Mouse (Mus musculus): Measurements from ENCODE around the gene Gm20458. TPM values are rescaled to one million over a fixed set of nuclear protein-coding genes. Genes with fewer than 3 reads are reported as not detected.

The Gm20458 gene
- polyA plus RNA-seq (2014; fragmentation: Illumina TruSeq; extraction: RNeasy Lipid Tissue Mini Kit (QIAGEN cat#74804); ENCODE audit: low read depth, low replicate concordance), result not detected

GRCm38 (mm10) chr2:164460745-164461551 lies at the start of gene Gm20458:
Gene Gm20458 (plus strand): TSS chr2:164460967.

GRCm38 (mm10) chr2:164443460-164444000 lies 17.2 kb upstream of the Gm20458 start, which contains the start of gene Sdc4:
Gene Sdc4 (minus strand): TSS chr2:164443887.

GRCm38 (mm10) chr2:164456864-164457300 lies 3.9 kb upstream of the Gm20458 start, which contains the start of gene Sys1:
Gene Sys1 (plus strand): TSS chr2:164456964.

GRCm38 (mm10) chr2:164473624-164474023 lies 12.9 kb downstream of the Gm20458 start, which contains the start of gene Trp53tg5:
Gene Trp53tg5 (minus strand): TSS chr2:164473724.

GRCm38 (mm10) chr2:164485681-164486257 lies 25.0 kb downstream of the Gm20458 start, which contains the start of gene Dbndd2:
Gene Dbndd2 (plus strand): TSS chr2:164486106.

GRCm38 (mm10) chr2:164496847-164497690 lies 36.3 kb downstream of the Gm20458 start, which contains the start of gene Pigt:
Gene Pigt (plus strand): TSS chr2:164497520.

Other genes with a start within 250 kb of the Gm20458 start
- gene Wfdc15b, start 239.3 kb upstream of the Gm20458 start, polyA plus RNA-seq (2014; fragmentation: Illumina TruSeq; extraction: RNeasy Lipid Tissue Mini Kit (QIAGEN cat#74804); ENCODE audit: low read depth, low replicate concordance), result not detected
- not detected for gene Svs2, start 222.5 kb upstream of the Gm20458 start, polyA plus RNA-seq (2014; fragmentation: Illumina TruSeq; extraction: RNeasy Lipid Tissue Mini Kit (QIAGEN cat#74804); ENCODE audit: low read depth, low replicate concordance)
- not detected for gene Svs3b, start 204.3 kb upstream of the Gm20458 start, polyA plus RNA-seq (2014; fragmentation: Illumina TruSeq; extraction: RNeasy Lipid Tissue Mini Kit (QIAGEN cat#74804); ENCODE audit: low read depth, low replicate concordance)
- not detected for gene Svs4, start 182.5 kb upstream of the Gm20458 start, polyA plus RNA-seq (2014; fragmentation: Illumina TruSeq; extraction: RNeasy Lipid Tissue Mini Kit (QIAGEN cat#74804); ENCODE audit: low read depth, low replicate concordance)
- not detected for gene Svs3a, start 171.7 kb upstream of the Gm20458 start, polyA plus RNA-seq (2014; fragmentation: Illumina TruSeq; extraction: RNeasy Lipid Tissue Mini Kit (QIAGEN cat#74804); ENCODE audit: low read depth, low replicate concordance)
- not detected for gene Svs6, start 144.2 kb upstream of the Gm20458 start, polyA plus RNA-seq (2014; fragmentation: Illumina TruSeq; extraction: RNeasy Lipid Tissue Mini Kit (QIAGEN cat#74804); ENCODE audit: low read depth, low replicate concordance)
- gene Svs5, start 128.2 kb upstream of the Gm20458 start, polyA plus RNA-seq (2014; fragmentation: Illumina TruSeq; extraction: RNeasy Lipid Tissue Mini Kit (QIAGEN cat#74804); ENCODE audit: low read depth, low replicate concordance), result not detected
- gene Slpi, start 71.9 kb upstream of the Gm20458 start, polyA plus RNA-seq (2014; fragmentation: Illumina TruSeq; extraction: RNeasy Lipid Tissue Mini Kit (QIAGEN cat#74804); ENCODE audit: low read depth, low replicate concordance), result 0.79 TPM
- not detected for gene Rbpjl, start 57.8 kb upstream of the Gm20458 start, polyA plus RNA-seq (2014; fragmentation: Illumina TruSeq; extraction: RNeasy Lipid Tissue Mini Kit (QIAGEN cat#74804); ENCODE audit: low read depth, low replicate concordance)
- gene Matn4, start 55.8 kb upstream of the Gm20458 start, polyA plus RNA-seq (2014; fragmentation: Illumina TruSeq; extraction: RNeasy Lipid Tissue Mini Kit (QIAGEN cat#74804); ENCODE audit: low read depth, low replicate concordance), result 0.47 TPM
- 17.0 TPM for gene Sdc4, start 17.1 kb upstream of the Gm20458 start, polyA plus RNA-seq (2014; fragmentation: Illumina TruSeq; extraction: RNeasy Lipid Tissue Mini Kit (QIAGEN cat#74804); ENCODE audit: low read depth, low replicate concordance)
- 24.8 TPM for gene Sys1, start 4.0 kb upstream of the Gm20458 start, polyA plus RNA-seq (2014; fragmentation: Illumina TruSeq; extraction: RNeasy Lipid Tissue Mini Kit (QIAGEN cat#74804); ENCODE audit: low read depth, low replicate concordance)
- gene Trp53tg5, start 12.8 kb downstream of the Gm20458 start, polyA plus RNA-seq (2014; fragmentation: Illumina TruSeq; extraction: RNeasy Lipid Tissue Mini Kit (QIAGEN cat#74804); ENCODE audit: low read depth, low replicate concordance), result not detected
- 23.8 TPM for gene Dbndd2, start 25.1 kb downstream of the Gm20458 start, polyA plus RNA-seq (2014; fragmentation: Illumina TruSeq; extraction: RNeasy Lipid Tissue Mini Kit (QIAGEN cat#74804); ENCODE audit: low read depth, low replicate concordance)
- gene Pigt, start 36.6 kb downstream of the Gm20458 start, polyA plus RNA-seq (2014; fragmentation: Illumina TruSeq; extraction: RNeasy Lipid Tissue Mini Kit (QIAGEN cat#74804); ENCODE audit: low read depth, low replicate concordance), result 27.9 TPM
- gene Wfdc2, start 101.4 kb downstream of the Gm20458 start, polyA plus RNA-seq (2014; fragmentation: Illumina TruSeq; extraction: RNeasy Lipid Tissue Mini Kit (QIAGEN cat#74804); ENCODE audit: low read depth, low replicate concordance), result 2.3 TPM
- not detected for gene Spint3, start 112.5 kb downstream of the Gm20458 start, polyA plus RNA-seq (2014; fragmentation: Illumina TruSeq; extraction: RNeasy Lipid Tissue Mini Kit (QIAGEN cat#74804); ENCODE audit: low read depth, low replicate concordance)
- gene Wfdc6a, start 124.5 kb downstream of the Gm20458 start, polyA plus RNA-seq (2014; fragmentation: Illumina TruSeq; extraction: RNeasy Lipid Tissue Mini Kit (QIAGEN cat#74804); ENCODE audit: low read depth, low replicate concordance), result not detected
- not detected for gene Eppin, start 132.6 kb downstream of the Gm20458 start, polyA plus RNA-seq (2014; fragmentation: Illumina TruSeq; extraction: RNeasy Lipid Tissue Mini Kit (QIAGEN cat#74804); ENCODE audit: low read depth, low replicate concordance)
- gene Wfdc6b, start 152.6 kb downstream of the Gm20458 start, polyA plus RNA-seq (2014; fragmentation: Illumina TruSeq; extraction: RNeasy Lipid Tissue Mini Kit (QIAGEN cat#74804); ENCODE audit: low read depth, low replicate concordance), result not detected
- gene Wfdc8, start 152.7 kb downstream of the Gm20458 start, polyA plus RNA-seq (2014; fragmentation: Illumina TruSeq; extraction: RNeasy Lipid Tissue Mini Kit (QIAGEN cat#74804); ENCODE audit: low read depth, low replicate concordance), result not detected
- not detected for gene Wfdc16, start 177.8 kb downstream of the Gm20458 start, polyA plus RNA-seq (2014; fragmentation: Illumina TruSeq; extraction: RNeasy Lipid Tissue Mini Kit (QIAGEN cat#74804); ENCODE audit: low read depth, low replicate concordance)
- gene Wfdc10, start 195.1 kb downstream of the Gm20458 start, polyA plus RNA-seq (2014; fragmentation: Illumina TruSeq; extraction: RNeasy Lipid Tissue Mini Kit (QIAGEN cat#74804); ENCODE audit: low read depth, low replicate concordance), result not detected
- not detected for gene Wfdc9, start 195.6 kb downstream of the Gm20458 start, polyA plus RNA-seq (2014; fragmentation: Illumina TruSeq; extraction: RNeasy Lipid Tissue Mini Kit (QIAGEN cat#74804); ENCODE audit: low read depth, low replicate concordance)
- gene Wfdc11, start 213.1 kb downstream of the Gm20458 start, polyA plus RNA-seq (2014; fragmentation: Illumina TruSeq; extraction: RNeasy Lipid Tissue Mini Kit (QIAGEN cat#74804); ENCODE audit: low read depth, low replicate concordance), result not detected
- not detected for gene Wfdc13, start 224.1 kb downstream of the Gm20458 start, polyA plus RNA-seq (2014; fragmentation: Illumina TruSeq; extraction: RNeasy Lipid Tissue Mini Kit (QIAGEN cat#74804); ENCODE audit: low read depth, low replicate concordance)
- not detected for gene Spint4, start 237.5 kb downstream of the Gm20458 start, polyA plus RNA-seq (2014; fragmentation: Illumina TruSeq; extraction: RNeasy Lipid Tissue Mini Kit (QIAGEN cat#74804); ENCODE audit: low read depth, low replicate concordance)